Mouse (Mus musculus) cerebellum, postnatal 10 days (tissue): ENCODE results near the gene Vmn1r184.
"Not testable (repeated sequence)": the region's sequence is repeated elsewhere in the genome, so short reads cannot be mapped to it uniquely, and the experiment has no call there.

Experiments
- DNase-seq, 2 experiments: peaks; one replicate each; pipeline ENCODE4 v3.0.0; 2021; ENCODE audit warnings: mixed read lengths in 2 of 2

The Vmn1r184 gene

GRCm38 (mm10) chr7:26260034-26260433 is at the start of gene Vmn1r184:
Vmn1r184 (plus strand) TSS chr7:26260334.
- DNase-seq = not testable (repeated sequence)

- not testable (repeated sequence) for DNase-seq
Observed at GRCm38 (mm10) chr7:26303429-26304166, 43.5 kb downstream of the Vmn1r184 start.

- not testable (repeated sequence) for DNase-seq
Observed at GRCm38 (mm10) chr7:26306926-26307325, 46.8 kb downstream of the Vmn1r184 start, which contains the start of gene Cyp2a4. Cyp2a4 (plus strand) TSS chr7:26307169.

GRCm38 (mm10) chr7:26311786-26312185 is 51.7 kb downstream of the Vmn1r184 start:
- DNase-seq = not testable (repeated sequence)

- not testable (repeated sequence) for DNase-seq
Observed at GRCm38 (mm10) chr7:26315194-26315593, 55.1 kb downstream of the Vmn1r184 start.

- DNase-seq = not testable (repeated sequence)
Observed at GRCm38 (mm10) chr7:26315809-26316208, 55.7 kb downstream of the Vmn1r184 start.
